Mouse (Mus musculus): Measurements from ENCODE around the gene Ppp1r3g.

DNA sequence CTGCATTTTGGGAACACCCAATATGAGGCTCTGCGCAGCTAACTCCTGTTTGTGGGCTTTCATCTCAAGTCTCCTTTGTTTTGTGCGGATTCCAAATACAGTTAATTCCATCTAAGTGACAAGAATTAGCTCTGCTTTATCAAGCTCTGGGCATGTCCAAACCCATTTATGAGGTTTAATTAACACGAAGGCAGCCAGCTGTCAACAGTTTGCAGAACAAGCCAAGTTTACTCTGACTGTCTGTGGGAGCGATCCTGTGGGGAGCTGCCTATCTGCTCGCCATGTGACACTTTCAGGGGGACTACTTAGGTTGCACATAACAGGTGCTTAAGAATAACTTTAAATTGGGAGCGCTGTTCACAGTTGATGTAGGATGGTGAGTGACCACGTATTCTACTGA lies 18.3 kb downstream of the Ppp1r3g start:
- no peak for TF ChIP-seq CTCF (IDR thresholded peaks at IDR 0.05; ENCODE audit: low read depth)
- no peak for TF ChIP-seq EP300 (optimal IDR thresholded peaks at IDR 0.05)

All from stomach, postnatal 0 days (tissue).